Mouse (Mus musculus): Measurements from ENCODE around the gene Gkap1. TPM values are rescaled to one million over a fixed set of nuclear protein-coding genes. Genes with fewer than 3 reads are reported as not detected.

The Gkap1 gene
- polyA plus RNA-seq, 1 experiment from 2014 or later: 29.7 TPM

DNA sequence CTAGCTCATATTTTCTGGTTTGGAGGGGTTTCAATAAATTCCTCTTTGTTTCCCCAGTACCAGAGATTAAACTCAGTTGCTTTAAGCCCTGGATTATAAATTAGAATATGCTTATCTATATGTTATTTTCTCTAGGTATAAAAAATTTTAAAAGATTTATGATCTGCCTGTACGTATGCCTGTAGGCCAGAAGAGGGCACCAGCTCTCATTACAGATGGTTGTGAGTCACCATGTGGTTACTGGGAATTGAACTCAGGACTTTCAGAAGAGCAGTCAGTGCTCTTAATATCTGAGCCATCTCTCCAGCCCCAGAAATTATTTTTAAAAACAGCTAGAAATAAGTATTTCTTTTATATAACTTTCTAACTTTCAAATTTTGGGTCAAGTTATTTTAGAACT, 13.8 kb upstream of the Gkap1 start:
- ATAC-seq (ENCODE audit: low read depth): no peak
- Histone ChIP-seq H3K36me3 (no peaks in the 10 kb centered on the region), H3K4me1 (replicated peaks) (peaks cover 5% of the 10 kb centered on the region), H3K27ac (replicated peaks) (no peak overlapping the region), H3K4me2 (no peak overlapping the region), H3K9ac (no peak overlapping the region), H3K9me3 (no peaks in the 10 kb centered on the region), H3K4me3 (no peak overlapping the region), H3K27me3 (no peaks in the 10 kb centered on the region)
- 61% methylated on average over 1 of the region's 1 CpGs for WGBS

DNA sequence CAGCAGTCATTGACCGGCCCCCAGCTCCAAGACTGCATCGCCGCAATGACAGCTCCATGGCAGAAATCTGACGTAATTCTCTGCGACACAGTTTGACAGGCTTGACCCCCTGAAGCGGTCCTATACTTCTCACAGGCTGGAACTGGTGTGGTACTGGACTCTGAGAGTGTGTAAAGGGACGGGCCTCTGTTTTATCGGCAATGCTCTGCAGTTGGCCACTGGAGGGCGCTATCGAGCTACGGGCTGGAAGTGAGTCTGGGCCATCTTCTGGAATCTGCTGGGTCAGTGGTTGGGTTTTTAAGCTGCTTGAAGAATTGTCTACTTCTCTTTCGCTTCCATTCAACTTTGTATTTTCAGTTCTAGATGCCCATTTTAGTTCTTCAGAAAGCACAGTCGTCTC, 12.3 kb upstream of the Gkap1 start:
- Histone ChIP-seq H3K27me3 (no peaks in the 10 kb centered on the region), H3K4me2 (no peak overlapping the region), H3K27ac (replicated peaks) (no peak overlapping the region), H3K4me1 (replicated peaks) (peaks cover 3% of the 10 kb centered on the region), H3K36me3 (no peaks in the 10 kb centered on the region), H3K9me3 (no peaks in the 10 kb centered on the region), H3K9ac (no peak overlapping the region), H3K4me3 (no peak overlapping the region)
- 13% methylated on average over 13 of the region's 13 CpGs for WGBS
- ATAC-seq (ENCODE audit: low read depth): no peak

DNA sequence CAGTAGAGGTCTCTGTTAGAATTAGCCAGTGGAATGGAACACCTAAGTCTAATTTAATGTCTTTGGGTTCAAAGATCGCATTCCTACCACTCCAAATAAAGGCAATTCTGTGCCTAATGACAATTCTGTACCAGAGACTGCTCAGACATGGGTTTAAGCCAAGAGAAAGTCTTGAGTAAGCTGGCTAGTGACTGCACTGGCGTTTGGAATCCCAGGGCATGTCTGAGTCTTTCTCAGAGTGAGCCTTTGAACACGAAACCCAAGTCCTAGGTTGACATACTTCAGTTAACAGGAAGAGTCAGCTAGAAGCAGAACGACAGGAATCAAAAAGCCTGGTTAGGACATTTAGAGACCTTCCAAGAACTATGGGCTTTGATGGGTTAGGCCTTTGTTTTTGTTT, 8.0 kb upstream of the Gkap1 start:
- H3K4me1 ChIP-seq (replicated peaks): no peaks in the 10 kb centered on the region
- H3K4me3 ChIP-seq: no peak overlapping the region
- no peak for ATAC-seq (ENCODE audit: low read depth)
- H3K36me3 ChIP-seq: no peaks in the 10 kb centered on the region
- no peak overlapping the region for H3K27ac ChIP-seq (replicated peaks)
- no peaks in the 10 kb centered on the region for H3K27me3 ChIP-seq
- H3K9ac ChIP-seq: no peak overlapping the region
- WGBS: 68% methylated on average over 4 of the region's 4 CpGs
- H3K9me3 ChIP-seq: no peaks in the 10 kb centered on the region
- no peak overlapping the region for H3K4me2 ChIP-seq

DNA sequence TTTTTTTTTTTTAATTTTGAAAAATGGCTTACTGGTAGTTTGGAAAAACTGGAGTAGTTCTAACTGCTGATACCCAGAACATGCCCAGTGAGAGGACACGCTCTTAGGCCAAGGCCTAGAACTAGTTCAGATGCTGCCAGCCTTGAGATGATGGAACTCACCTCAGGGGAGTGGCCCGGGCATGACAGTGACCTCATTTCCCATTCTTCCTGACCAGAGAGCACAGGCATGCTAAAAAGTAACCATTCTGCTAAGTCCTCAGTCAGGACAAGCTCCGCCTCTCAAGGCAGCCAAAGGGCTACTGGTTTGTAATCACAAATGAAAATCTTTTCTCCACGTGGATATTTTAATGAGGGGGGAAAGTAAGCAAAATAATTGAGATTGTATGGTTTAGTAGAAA, 6.4 kb upstream of the Gkap1 start:
- no peak for ATAC-seq (ENCODE audit: low read depth)
- Histone ChIP-seq H3K4me2 (no peak overlapping the region), H3K4me3 (no peak overlapping the region), H3K27ac (replicated peaks) (no peak overlapping the region), H3K9ac (no peak overlapping the region), H3K36me3 (no peaks in the 10 kb centered on the region), H3K27me3 (no peaks in the 10 kb centered on the region), H3K9me3 (no peaks in the 10 kb centered on the region), H3K4me1 (replicated peaks) (no peaks in the 10 kb centered on the region)
- 72% methylated on average over 4 of the region's 4 CpGs for WGBS

DNA sequence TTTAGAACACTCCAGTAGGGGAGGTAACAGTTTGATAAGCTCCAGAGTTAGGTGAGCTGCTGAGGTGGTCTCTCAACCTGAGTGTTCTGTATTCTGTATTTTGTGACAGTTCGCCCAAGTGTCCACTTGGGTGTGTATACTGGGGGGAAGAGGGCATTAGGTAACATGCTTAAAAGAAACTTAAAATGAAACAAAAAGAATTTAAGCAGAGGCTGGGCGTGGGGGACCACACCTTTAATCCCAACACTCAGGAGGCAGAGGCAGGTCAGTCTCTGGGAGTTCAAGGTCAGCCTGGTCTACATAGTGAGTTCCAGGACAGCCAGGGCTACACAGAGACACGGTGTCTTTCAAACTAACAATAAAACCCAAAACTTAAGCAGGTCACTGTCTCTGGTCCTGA, 5.0 kb upstream of the Gkap1 start:
- no peaks in the 10 kb centered on the region for H3K27me3 ChIP-seq
- H3K9ac ChIP-seq: no peak overlapping the region
- peaks cover 2% of the 10 kb centered on the region; the same call in 1 of the 2 replicates for H3K4me1 ChIP-seq (replicated peaks)
- H3K4me3 ChIP-seq: no peak overlapping the region
- WGBS: 89% methylated on average over 3 of the region's 3 CpGs
- no peaks in the 10 kb centered on the region for H3K9me3 ChIP-seq
- H3K4me2 ChIP-seq: no peak overlapping the region
- no peak for ATAC-seq (ENCODE audit: low read depth)
- H3K27ac ChIP-seq (replicated peaks): no peak overlapping the region
- H3K36me3 ChIP-seq: no peaks in the 10 kb centered on the region

DNA sequence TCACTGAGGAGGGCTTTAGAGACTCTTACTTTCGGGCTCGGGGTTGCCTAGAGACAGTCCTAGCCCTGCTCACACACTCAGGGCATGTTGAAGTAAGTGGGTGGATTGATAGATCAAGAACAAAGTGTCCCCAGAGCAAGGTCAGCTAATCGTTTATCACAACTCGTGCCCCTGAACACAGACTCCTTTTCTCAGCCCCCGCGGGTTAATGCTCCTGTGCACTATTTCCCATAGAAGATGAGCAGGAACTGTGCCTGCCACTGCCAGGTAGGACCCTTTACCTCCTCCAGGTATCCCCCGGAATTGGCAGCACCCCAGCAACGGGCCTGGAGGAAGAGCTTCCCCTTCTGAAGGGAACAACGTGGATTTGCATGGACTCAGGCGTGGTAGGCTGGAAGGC, 757 bp upstream of the Gkap1 start:
- Histone ChIP-seq H3K9me3 (no peaks in the 10 kb centered on the region), H3K36me3 (no peaks in the 10 kb centered on the region), H3K27me3 (no peaks in the 10 kb centered on the region), H3K27ac (replicated peaks) (no peak overlapping the region), H3K4me3 (no peak overlapping the region), H3K9ac (no peak overlapping the region), H3K4me2 (no peak overlapping the region), H3K4me1 (replicated peaks) (peaks cover 26% of the 10 kb centered on the region)
- ATAC-seq (ENCODE audit: low read depth): no peak
- whole genome bisulfite sequencing: 70% methylated on average over 10 of the region's 10 CpGs

DNA sequence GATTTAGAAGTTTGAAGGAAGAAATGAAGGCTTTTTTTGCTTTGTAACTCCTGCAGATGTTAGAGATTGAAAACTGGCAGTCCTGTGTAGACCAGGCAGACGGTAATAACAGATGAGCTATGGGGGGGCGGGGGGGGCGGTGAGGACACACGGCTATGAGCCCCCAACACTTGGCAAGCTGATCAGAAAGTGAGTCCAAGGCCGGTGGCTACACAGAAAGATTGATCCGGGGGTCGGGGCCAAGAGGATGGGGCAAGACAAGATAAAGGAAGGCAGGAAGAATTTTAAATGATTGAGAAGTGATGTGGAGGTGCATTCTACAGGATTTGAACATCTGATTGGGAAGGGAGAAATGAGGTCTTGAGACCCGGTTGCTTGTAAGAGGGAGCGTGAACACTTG, 423 bp downstream of the Gkap1 start:
- H3K27ac ChIP-seq (replicated peaks): peak overlapping the region; percentile 87; the same call in 1 of the 2 replicates
- ATAC-seq (ENCODE audit: low read depth): no peak
- H3K9me3 ChIP-seq: no peaks in the 10 kb centered on the region
- H3K4me3 ChIP-seq: peak overlapping the region; percentile 91
- H3K36me3 ChIP-seq: no peaks in the 10 kb centered on the region
- peaks cover 26% of the 10 kb centered on the region for H3K4me1 ChIP-seq (replicated peaks)
- 18% methylated on average over 9 of the region's 9 CpGs for WGBS
- no peaks in the 10 kb centered on the region for H3K27me3 ChIP-seq
- H3K4me2 ChIP-seq: peak overlapping the region; percentile 74
- peak overlapping the region; percentile 88 for H3K9ac ChIP-seq

DNA sequence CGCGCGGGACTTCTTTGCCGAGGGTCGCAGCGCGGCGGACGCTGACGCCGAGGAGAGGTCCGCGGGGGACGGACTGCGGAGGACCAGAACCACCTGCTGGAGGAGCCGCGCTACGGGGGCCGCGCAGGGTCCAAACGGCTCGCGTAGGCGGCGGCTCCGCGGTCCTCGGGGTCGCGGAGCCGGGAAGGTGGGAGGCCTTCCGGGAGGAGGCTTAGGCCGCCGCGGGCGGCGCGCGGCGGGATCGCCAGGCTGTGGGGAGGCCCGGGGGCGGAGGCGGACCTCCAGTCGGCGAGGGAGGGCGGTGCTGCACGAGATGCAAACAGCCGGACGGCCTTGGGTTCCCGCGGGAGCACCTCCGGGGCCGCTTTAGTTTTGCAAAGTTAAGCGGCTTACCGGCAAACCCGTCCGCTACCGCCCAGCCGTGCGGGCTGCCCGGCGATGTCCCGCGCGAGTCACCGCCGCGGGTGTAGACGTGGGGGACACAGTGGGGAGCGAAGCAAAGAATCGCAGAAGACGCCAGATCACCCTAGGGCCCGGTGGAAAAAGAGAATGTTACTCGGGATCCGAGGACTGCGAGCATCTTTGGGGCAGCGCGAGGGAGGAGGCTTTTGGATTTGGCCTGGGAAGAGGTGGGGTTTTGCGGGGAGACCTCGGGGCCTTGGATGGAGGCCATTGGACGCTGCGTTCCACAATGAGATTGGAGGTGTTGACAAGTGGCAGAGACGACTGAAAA, 1.1 kb downstream of the Gkap1 start:
- H3K9me3 ChIP-seq: no peaks in the 10 kb centered on the region
- H3K4me3 ChIP-seq: peak overlapping the region; percentile 91
- H3K4me1 ChIP-seq (replicated peaks): peaks cover 26% of the 10 kb centered on the region
- peak overlapping the region; percentile 74 for H3K4me2 ChIP-seq
- under 1% methylated on average over 83 of the region's 84 CpGs for WGBS
- H3K27ac ChIP-seq (replicated peaks): peak overlapping the region; percentile 87
- ATAC-seq (ENCODE audit: low read depth): peak; percentile 87
- H3K27me3 ChIP-seq: no peaks in the 10 kb centered on the region
- no peaks in the 10 kb centered on the region for H3K36me3 ChIP-seq
- H3K9ac ChIP-seq: peak overlapping the region; percentile 88

DNA sequence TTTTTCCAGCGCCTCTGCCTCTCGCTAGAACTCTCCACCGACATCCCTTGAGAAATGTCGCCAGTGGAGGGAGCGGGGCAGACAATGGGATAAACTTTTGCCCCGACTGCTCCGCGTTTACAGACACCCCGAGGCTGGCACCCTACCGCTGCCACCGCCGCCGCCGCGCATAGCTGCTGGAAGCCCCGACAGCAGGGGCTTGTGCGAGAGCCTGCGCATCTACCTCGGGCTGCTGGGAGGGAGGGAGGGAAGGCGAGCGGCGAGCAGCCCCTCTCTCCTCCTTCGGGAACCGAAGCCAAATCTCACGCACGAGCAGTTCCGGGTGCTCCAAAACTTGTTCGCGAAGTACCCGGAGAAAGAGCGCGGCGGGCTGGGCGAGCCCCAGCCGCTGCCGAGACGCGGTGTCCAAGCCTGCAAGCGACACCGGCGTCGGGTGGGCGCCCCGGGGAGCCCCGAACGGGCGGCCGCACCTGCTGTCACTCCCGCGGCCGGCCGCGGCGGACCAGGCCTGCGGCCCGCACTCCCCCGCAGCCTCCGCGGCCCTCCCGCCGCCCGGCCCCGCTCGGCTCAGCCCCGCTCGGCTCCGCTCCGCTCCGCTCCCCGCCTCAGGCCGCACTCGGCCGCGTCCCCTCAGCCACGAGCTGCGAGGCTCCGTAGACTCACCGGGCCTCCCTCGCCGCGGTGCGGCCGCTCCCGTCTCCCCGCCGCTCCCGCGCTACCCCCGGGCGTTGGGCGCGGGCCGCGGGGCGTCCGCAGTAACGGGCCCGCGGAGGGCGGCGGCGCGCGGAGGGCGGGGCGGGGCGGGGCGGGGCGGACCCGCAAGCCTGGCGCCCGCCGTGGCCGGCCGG, 1.9 kb downstream of the Gkap1 start:
- under 1% methylated on average over 99 of the region's 115 CpGs for WGBS
- H3K4me3 ChIP-seq: peak overlapping the region; percentile 91
- peak; percentile 78 for ATAC-seq (ENCODE audit: low read depth)
- H3K27me3 ChIP-seq: no peaks in the 10 kb centered on the region
- H3K27ac ChIP-seq (replicated peaks): peak overlapping the region; percentile 87
- H3K4me1 ChIP-seq (replicated peaks): peaks cover 26% of the 10 kb centered on the region
- H3K9me3 ChIP-seq: no peaks in the 10 kb centered on the region
- H3K9ac ChIP-seq: peak overlapping the region; percentile 88
- no peaks in the 10 kb centered on the region for H3K36me3 ChIP-seq
- H3K4me2 ChIP-seq: peak overlapping the region; percentile 74

DNA sequence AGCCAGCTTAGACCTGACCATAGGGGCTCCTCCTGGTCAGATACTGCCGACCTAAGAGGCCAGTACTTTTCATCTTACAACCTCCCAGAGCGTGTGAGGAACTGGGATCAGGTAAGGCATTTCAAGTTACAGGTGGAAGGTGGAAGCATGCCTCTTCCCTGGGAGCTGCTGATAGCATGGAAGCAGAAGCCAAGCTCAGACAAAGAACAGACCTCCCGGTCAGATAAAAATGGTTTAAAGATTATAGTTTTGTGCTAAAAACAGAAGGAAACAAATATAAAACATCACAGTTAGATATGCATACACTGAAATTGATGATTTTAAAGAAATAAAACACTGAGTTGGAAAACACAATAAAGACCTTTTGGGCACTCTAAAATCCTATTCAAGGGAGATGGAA, 8.6 kb downstream of the Gkap1 start:
- H3K4me3 ChIP-seq: no peak overlapping the region
- WGBS: 90% methylated on average over 3 of the region's 3 CpGs

DNA sequence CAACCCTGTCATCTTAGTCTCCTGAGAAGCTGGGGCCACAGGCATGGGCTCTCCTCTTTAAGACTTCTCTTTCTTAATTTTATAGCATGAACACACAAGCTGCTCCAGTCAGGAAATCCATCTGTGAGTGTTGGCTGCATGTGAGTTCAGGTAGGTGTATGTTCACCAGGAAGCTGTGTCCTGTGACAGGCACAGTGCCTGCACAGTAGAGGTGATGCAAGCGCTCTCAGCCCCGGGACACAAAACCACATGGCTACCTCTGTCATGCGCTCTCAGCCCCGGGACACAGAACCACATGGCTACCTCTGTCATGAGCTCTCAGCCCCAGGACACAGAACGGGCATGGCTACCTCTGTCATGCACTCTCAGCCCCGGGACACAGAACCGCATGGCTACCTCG, 12.0 kb downstream of the Gkap1 start:
- Histone ChIP-seq H3K4me2 (no peak overlapping the region), H3K36me3 (peaks cover 26% of the 10 kb centered on the region), H3K27me3 (no peaks in the 10 kb centered on the region), H3K9me3 (no peaks in the 10 kb centered on the region), H3K27ac (replicated peaks) (no peak overlapping the region), H3K4me3 (no peak overlapping the region), H3K9ac (no peak overlapping the region), H3K4me1 (replicated peaks) (no peaks in the 10 kb centered on the region)
- 87% methylated on average over 8 of the region's 8 CpGs for WGBS
- ATAC-seq (ENCODE audit: low read depth): no peak

More for the DNA sequence above, 8.6 kb downstream of the Gkap1 start:
- Histone ChIP-seq H3K36me3 (peaks cover 13% of the 10 kb centered on the region), H3K9ac (no peak overlapping the region), H3K27me3 (no peaks in the 10 kb centered on the region), H3K4me2 (no peak overlapping the region), H3K4me1 (replicated peaks) (no peaks in the 10 kb centered on the region), H3K9me3 (no peaks in the 10 kb centered on the region), H3K27ac (replicated peaks) (no peak overlapping the region)
- ATAC-seq (ENCODE audit: low read depth): no peak

DNA sequence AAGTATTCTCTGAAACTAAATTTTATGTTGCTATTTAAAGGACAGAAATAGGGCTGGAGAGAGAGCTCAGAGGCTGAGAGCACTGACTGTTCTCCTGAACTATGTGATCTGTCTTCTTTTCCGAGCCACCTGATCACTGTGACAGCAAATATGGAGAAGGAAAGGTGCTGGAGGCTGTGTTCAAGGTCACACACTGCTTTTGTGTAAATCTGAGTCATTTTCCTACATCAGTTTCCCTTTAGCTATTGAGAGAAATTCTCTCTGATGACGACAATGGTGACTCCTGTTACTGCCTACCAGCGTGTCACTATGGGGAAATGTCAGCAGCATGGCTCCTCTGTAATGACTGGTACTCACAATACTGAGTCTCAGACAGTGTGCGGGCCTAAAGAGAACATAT, 13.8 kb downstream of the Gkap1 start:
- ATAC-seq (ENCODE audit: low read depth): no peak
- H3K9ac ChIP-seq: no peak overlapping the region
- H3K27ac ChIP-seq (replicated peaks): no peak overlapping the region
- no peaks in the 10 kb centered on the region for H3K9me3 ChIP-seq
- peaks cover 35% of the 10 kb centered on the region for H3K36me3 ChIP-seq
- H3K4me1 ChIP-seq (replicated peaks): no peaks in the 10 kb centered on the region
- no peaks in the 10 kb centered on the region for H3K27me3 ChIP-seq
- WGBS: 85% methylated on average over 4 of the region's 4 CpGs
- no peak overlapping the region for H3K4me3 ChIP-seq
- H3K4me2 ChIP-seq: no peak overlapping the region
